Mouse (Mus musculus): ENCODE data around the gene Bap1. TPM values are rescaled to one million over a fixed set of nuclear protein-coding genes. Genes with fewer than 3 reads are reported as not detected.

Bap1 gene
- polyA plus RNA-seq, 1 experiment from 2014 or later: 104 TPM

- H3K27me3 ChIP-seq: no peaks in the 10 kb centered on the region
- no peak overlapping the region for H3K27ac ChIP-seq
- H3K9me3 ChIP-seq: no peaks in the 10 kb centered on the region
- H3K36me3 ChIP-seq: peaks cover 21% of the 10 kb centered on the region
- H3K4me3 ChIP-seq: no peak overlapping the region
- no peak overlapping the region for H3K9ac ChIP-seq
- 0 out of 2 replicates have a peak, but pooled peaks cover 4% of the 10 kb centered on the region for H3K4me1 ChIP-seq
- H3K4me2 ChIP-seq (replicated peaks): no peak overlapping the region
- 79% methylated on average over 7 of the region's 7 CpGs for WGBS
- no peak for ATAC-seq (ENCODE audit: low FRiP score, low read depth)
Observed at GRCm38 (mm10) chr14:31237101-31237882, 14.0 kb upstream of the Bap1 start.

GRCm38 (mm10) chr14:31240528-31240927 is 10.7 kb upstream of the Bap1 start:
- 58% methylated on average over 3 of the region's 3 CpGs for WGBS
- Histone ChIP-seq H3K4me2 (replicated peaks) (no peak overlapping the region), H3K4me3 (no peak overlapping the region), H3K27me3 (no peaks in the 10 kb centered on the region), H3K9ac (no peak overlapping the region), H3K4me1 (no peaks in the 10 kb centered on the region), H3K9me3 (no peaks in the 10 kb centered on the region), H3K36me3 (peaks cover 21% of the 10 kb centered on the region), H3K27ac (no peak overlapping the region)
- no peak; the same call in 1 of the 2 replicates for ATAC-seq (ENCODE audit: low FRiP score, low read depth)

DNA sequence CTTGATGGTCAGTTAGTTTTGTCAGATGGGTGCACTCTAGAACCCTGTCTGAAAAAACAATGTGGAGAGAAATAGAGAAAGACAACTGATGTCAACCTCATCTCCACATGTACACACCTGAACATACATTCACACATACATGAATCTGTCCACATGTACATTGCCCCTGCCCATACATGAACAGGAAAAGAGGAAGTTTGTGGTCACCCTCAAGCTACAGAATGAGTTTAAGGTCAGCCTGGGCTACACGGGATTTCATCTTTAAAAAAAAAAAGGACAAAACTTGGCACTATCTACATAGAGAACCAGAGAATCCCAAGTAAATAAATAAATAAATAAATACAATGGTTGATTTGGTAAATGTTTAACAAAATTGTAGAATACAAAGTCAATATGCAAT is 6.5 kb upstream of the Bap1 start:
- WGBS: 83% methylated on average over 1 of the region's 1 CpGs
- no peaks in the 10 kb centered on the region for H3K9me3 ChIP-seq
- no peak overlapping the region for H3K9ac ChIP-seq
- H3K4me1 ChIP-seq: peaks cover 4% of the 10 kb centered on the region
- no peaks in the 10 kb centered on the region for H3K27me3 ChIP-seq
- H3K4me2 ChIP-seq (replicated peaks): no peak overlapping the region
- peaks cover 3% of the 10 kb centered on the region; the same call in 1 of the 2 replicates for H3K36me3 ChIP-seq
- no peak overlapping the region for H3K4me3 ChIP-seq
- no peak overlapping the region for H3K27ac ChIP-seq
- ATAC-seq (ENCODE audit: low FRiP score, low read depth): no peak

DNA sequence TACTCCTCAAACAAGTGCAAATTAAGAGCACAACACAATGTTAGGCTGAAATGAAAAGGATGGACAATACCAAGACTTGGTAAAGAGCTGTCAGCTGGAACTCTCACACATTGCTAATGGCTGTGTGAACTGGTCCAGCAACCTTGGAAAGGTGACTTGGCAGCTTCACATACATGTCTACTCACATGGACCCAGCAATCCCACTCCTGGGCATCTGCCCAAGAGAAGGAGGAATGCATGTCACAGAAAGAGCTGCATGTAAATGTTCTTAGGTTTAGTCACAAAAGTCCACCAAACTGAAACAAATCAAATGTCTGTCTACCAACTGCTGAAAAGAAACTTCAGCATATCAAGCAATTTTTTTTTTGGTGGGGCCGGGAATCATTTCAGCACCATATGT is 5.3 kb upstream of the Bap1 start:
- Histone ChIP-seq H3K4me1 (peaks cover 12% of the 10 kb centered on the region), H3K4me2 (replicated peaks) (no peak overlapping the region), H3K36me3 (no peaks in the 10 kb centered on the region), H3K4me3 (no peak overlapping the region), H3K27me3 (no peaks in the 10 kb centered on the region), H3K9me3 (no peaks in the 10 kb centered on the region), H3K27ac (no peak overlapping the region), H3K9ac (no peak overlapping the region)
- 79% methylated on average over 1 of the region's 1 CpGs for WGBS
- no peak for ATAC-seq (ENCODE audit: low FRiP score, low read depth)

DNA sequence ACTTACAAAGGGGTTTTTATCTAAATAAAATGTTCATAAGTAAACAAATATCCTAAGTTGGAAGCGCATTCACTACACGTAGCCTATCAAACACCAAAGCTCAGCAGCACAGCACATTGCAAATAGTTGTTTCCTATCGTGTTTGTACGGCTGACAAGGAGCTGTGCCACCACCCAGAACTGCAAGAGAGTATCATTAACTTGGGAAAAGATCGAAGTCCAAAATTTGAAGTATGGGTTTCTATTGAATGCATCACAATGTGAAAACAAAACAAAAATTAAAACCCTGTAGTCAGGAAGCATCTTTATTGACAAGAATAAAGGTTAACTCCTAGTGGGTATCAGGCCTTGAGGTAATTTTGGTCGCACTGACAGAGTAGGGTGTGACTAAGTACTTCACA is 2.9 kb upstream of the Bap1 start:
- WGBS: 94% methylated on average over 6 of the region's 6 CpGs
- no peak overlapping the region for H3K9ac ChIP-seq
- H3K4me3 ChIP-seq: no peak overlapping the region
- H3K27ac ChIP-seq: no peak overlapping the region
- H3K4me2 ChIP-seq (replicated peaks): no peak overlapping the region
- ATAC-seq (ENCODE audit: low FRiP score, low read depth): no peak
- H3K9me3 ChIP-seq: no peaks in the 10 kb centered on the region
- H3K27me3 ChIP-seq: no peaks in the 10 kb centered on the region
- peaks cover 24% of the 10 kb centered on the region for H3K4me1 ChIP-seq
- peaks cover 10% of the 10 kb centered on the region for H3K36me3 ChIP-seq

DNA sequence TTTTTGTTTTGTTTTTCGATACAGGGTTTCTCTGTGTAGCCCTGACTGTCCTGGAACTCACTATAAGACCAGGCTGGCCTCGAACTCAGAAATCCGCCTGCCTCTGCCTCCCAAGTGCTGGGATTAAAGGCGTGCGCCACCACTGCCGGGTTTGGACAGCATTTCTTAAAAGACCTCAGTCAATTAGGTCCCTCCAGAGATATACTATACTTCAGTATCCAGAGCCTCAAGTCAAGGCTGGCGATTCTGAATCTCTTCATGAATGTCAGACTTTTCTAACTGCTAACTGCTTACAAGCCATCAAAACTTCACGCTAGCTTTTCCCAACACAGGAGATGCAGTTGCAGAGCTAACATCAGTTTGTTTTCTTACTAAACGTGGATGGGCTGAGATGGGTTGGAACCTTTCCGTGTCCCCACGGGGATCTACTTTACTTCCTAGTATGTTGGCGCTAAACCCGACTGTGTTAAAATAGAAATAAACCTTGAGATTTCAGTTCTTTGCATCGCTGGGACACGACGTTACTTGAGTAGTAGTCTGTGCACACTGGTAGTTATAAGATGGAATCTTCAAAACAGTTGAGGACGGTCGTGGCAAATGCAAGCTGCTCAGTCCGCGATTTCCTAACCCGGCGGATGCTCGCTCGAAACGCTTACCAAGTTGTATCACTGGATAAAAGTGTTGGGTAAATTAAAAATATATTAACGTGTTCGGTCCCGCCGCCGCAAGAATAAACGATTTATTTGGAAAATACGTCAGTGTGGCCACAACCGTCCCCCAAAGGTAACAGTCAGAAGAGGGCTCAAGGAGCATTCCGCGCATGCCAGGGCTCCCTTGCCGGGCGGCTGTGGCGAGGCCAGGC is 797 bp upstream of the Bap1 start:
- peak; percentile 85 for ATAC-seq (ENCODE audit: low FRiP score, low read depth)
- Histone ChIP-seq H3K27me3 (no peaks in the 10 kb centered on the region), H3K4me2 (replicated peaks) (peak overlapping the region; percentile 63), H3K9ac (peak overlapping the region; percentile 99), H3K4me3 (peak overlapping the region; percentile 98), H3K9me3 (no peaks in the 10 kb centered on the region), H3K4me1 (peaks cover 24% of the 10 kb centered on the region), H3K27ac (peak overlapping the region; percentile 90), H3K36me3 (peaks cover 30% of the 10 kb centered on the region)
- 20% methylated on average over 38 of the region's 38 CpGs for WGBS

- Histone ChIP-seq H3K4me1 (peaks cover 24% of the 10 kb centered on the region), H3K36me3 (peaks cover 42% of the 10 kb centered on the region), H3K4me3 (peak overlapping the region; percentile 98), H3K27me3 (no peaks in the 10 kb centered on the region), H3K27ac (0 out of 2 replicates have a peak overlapping the region, but pooled peaks have one; percentile 22), H3K4me2 (replicated peaks) (peak overlapping the region; percentile 90), H3K9ac (peak overlapping the region; percentile 99), H3K9me3 (no peaks in the 10 kb centered on the region)
- ATAC-seq (ENCODE audit: low FRiP score, low read depth): no peak; the same call in 1 of the 2 replicates
- 1% methylated on average over 18 of the region's 18 CpGs for WGBS
Observed at GRCm38 (mm10) chr14:31251626-31252025, 376 bp downstream of the Bap1 start.

- H3K27ac ChIP-seq: no peak overlapping the region
Observed at GRCm38 (mm10) chr14:31252091-31252490, 841 bp downstream of the Bap1 start.

GRCm38 (mm10) chr14:31258476-31259050 is 7.3 kb downstream of the Bap1 start:
- no peak for ATAC-seq (ENCODE audit: low FRiP score, low read depth)
- 93% methylated on average over 14 of the region's 14 CpGs for WGBS
- no peaks in the 10 kb centered on the region for H3K27me3 ChIP-seq
- H3K4me1 ChIP-seq: no peaks in the 10 kb centered on the region
- no peaks in the 10 kb centered on the region for H3K9me3 ChIP-seq
- no peak overlapping the region for H3K27ac ChIP-seq
- no peak overlapping the region for H3K9ac ChIP-seq
- H3K4me3 ChIP-seq: no peak overlapping the region
- H3K4me2 ChIP-seq (replicated peaks): no peak overlapping the region
- peaks cover 98% of the 10 kb centered on the region for H3K36me3 ChIP-seq

More at GRCm38 (mm10) chr14:31252091-31252490, 841 bp downstream of the Bap1 start:
- no peaks in the 10 kb centered on the region for H3K9me3 ChIP-seq
- ATAC-seq (ENCODE audit: low FRiP score, low read depth): no peak
- H3K9ac ChIP-seq: peak overlapping the region; percentile 99
- H3K4me1 ChIP-seq: peaks cover 24% of the 10 kb centered on the region
- peak overlapping the region; percentile 98 for H3K4me3 ChIP-seq
- no peaks in the 10 kb centered on the region for H3K27me3 ChIP-seq
- H3K4me2 ChIP-seq (replicated peaks): peak overlapping the region; percentile 90
- H3K36me3 ChIP-seq: peaks cover 46% of the 10 kb centered on the region
- WGBS: 79% methylated on average over 5 of the region's 5 CpGs

- Histone ChIP-seq H3K4me3 (no peak overlapping the region), H3K4me1 (peaks cover 9% of the 10 kb centered on the region), H3K4me2 (replicated peaks) (no peak overlapping the region), H3K27ac (no peak overlapping the region), H3K9me3 (no peaks in the 10 kb centered on the region), H3K27me3 (no peaks in the 10 kb centered on the region), H3K36me3 (peaks cover 85% of the 10 kb centered on the region), H3K9ac (no peak overlapping the region)
- WGBS: 91% methylated on average over 4 of the region's 4 CpGs
- no peak for ATAC-seq (ENCODE audit: low FRiP score, low read depth)
Observed at GRCm38 (mm10) chr14:31260374-31260773, 9.1 kb downstream of the Bap1 start.

GRCm38 (mm10) chr14:31260932-31261331 is 9.7 kb downstream of the Bap1 start:
- Histone ChIP-seq H3K27me3 (no peaks in the 10 kb centered on the region), H3K9me3 (no peaks in the 10 kb centered on the region), H3K4me1 (peaks cover 9% of the 10 kb centered on the region), H3K4me2 (replicated peaks) (no peak overlapping the region), H3K36me3 (peaks cover 80% of the 10 kb centered on the region), H3K9ac (no peak overlapping the region), H3K27ac (no peak overlapping the region), H3K4me3 (no peak overlapping the region)
- 92% methylated on average over 9 of the region's 9 CpGs for WGBS
- ATAC-seq (ENCODE audit: low FRiP score, low read depth): no peak

- H3K4me2 ChIP-seq (replicated peaks): no peak overlapping the region
- WGBS: 85% methylated on average over 11 of the region's 11 CpGs
- H3K4me3 ChIP-seq: no peak overlapping the region
- H3K9me3 ChIP-seq: no peaks in the 10 kb centered on the region
- H3K27me3 ChIP-seq: no peaks in the 10 kb centered on the region
- H3K27ac ChIP-seq: no peak overlapping the region
- H3K4me1 ChIP-seq: peaks cover 27% of the 10 kb centered on the region
- no peak overlapping the region for H3K9ac ChIP-seq
- ATAC-seq (ENCODE audit: low FRiP score, low read depth): no peak
- H3K36me3 ChIP-seq: peaks cover 12% of the 10 kb centered on the region; the same call in 1 of the 2 replicates
Observed at GRCm38 (mm10) chr14:31267649-31268048, 16.4 kb downstream of the Bap1 start.
